Mouse (Mus musculus) cortical plate, adult 2 months (tissue): Measurements from ENCODE around the gene Lef1.

Experiments
- CTCF ChIP-seq: fragments of 200-500 bp; IDR thresholded peaks from 2 replicates; pipeline ENCODE4 v1.5.1; 2011; ENCODE audit warnings: mild to moderate bottlenecking, control low read depth, low read length; ENCODE audit not compliant: insufficient read depth; ENCODE audit errors: extremely low read depth
- POLR2A ChIP-seq: fragments of 200-500 bp; IDR thresholded peaks from 2 replicates; pipeline ENCODE4 v1.6.1; 2011; ENCODE audit warnings: mild to moderate bottlenecking, low read length, control low read depth; ENCODE audit not compliant: insufficient read depth; ENCODE audit errors: extremely low read depth

DNA sequence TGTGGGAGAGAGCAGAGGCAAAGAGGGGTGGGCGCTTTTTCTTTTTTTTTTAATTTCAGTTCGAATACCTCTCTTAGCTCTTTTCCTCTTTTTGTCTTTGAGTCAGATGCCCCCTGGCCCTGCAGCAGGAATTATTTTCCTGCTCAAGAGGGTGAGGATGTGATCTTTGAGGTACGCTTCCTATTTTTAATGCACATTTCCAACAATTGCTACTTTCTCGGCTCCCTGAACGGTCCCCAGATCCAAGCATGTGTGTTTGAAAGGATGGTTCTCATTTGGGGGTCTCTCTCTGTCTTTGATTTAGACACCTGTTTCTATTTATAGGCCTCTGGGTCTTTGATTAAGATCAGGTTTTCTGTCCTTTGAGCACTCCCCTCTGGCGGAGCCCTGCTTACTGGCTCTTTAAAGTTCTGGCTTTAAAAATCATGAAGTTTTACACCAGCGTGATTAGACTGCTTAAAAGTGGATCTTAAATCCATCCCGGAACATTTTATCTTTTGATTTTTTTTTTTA lies 86.3 kb downstream of the Lef1 start:
- TF ChIP-seq CTCF: no peak
- TF ChIP-seq POLR2A: no peak
